Mouse (Mus musculus) intestine, embryonic 15.5 days (tissue): ENCODE measurements at regions not wholly inside any gene's neighbourhood (a gene's known extent, or its start where the extent isn't known, plus 50 kb on each side); places are given as distances from the start of the nearest gene placed in this dataset.

ENCODE experiments used
- ATAC-seq: fragments of 200-750 bp; cut with Nextera tagmentation; 2 replicates; pipeline ENCODE4 v1.8.0; 2017; ENCODE audit warnings: moderate TSS enrichment, moderate library complexity
- H3K27ac ChIP-seq: fragments of 300-500 bp; sonication (generic); 2 replicates; pipeline ENCODE4 v1.5.1; 2015; ENCODE audit warnings: mild to moderate bottlenecking, inconsistent platforms
- H3K27me3 ChIP-seq: fragments of 300-500 bp; sonication (generic); replicated peaks from 2 replicates; pipeline ENCODE4 v1.6.1; 2015; ENCODE audit warnings: inconsistent platforms
- H3K36me3 ChIP-seq: fragments of 300-500 bp; sonication (generic); 2 replicates; pipeline ENCODE4 v1.6.1; 2015; ENCODE audit warnings: inconsistent platforms
- H3K4me1 ChIP-seq: fragments of 300-500 bp; sonication (generic); replicated peaks from 2 replicates; pipeline ENCODE4 v1.6.1; 2015; ENCODE audit warnings: inconsistent platforms
- H3K4me2 ChIP-seq: fragments of 300-500 bp; sonication (generic); replicated peaks from 2 replicates; pipeline ENCODE4 v1.6.1; 2015; ENCODE audit warnings: mild to moderate bottlenecking, inconsistent platforms
- H3K4me3 ChIP-seq: fragments of 300-500 bp; sonication (generic); replicated peaks from 2 replicates; pipeline ENCODE4 v1.5.1; 2015; ENCODE audit warnings: inconsistent platforms
- H3K9ac ChIP-seq: fragments of 300-500 bp; sonication (generic); 2 replicates; pipeline ENCODE4 v1.6.1; 2015; ENCODE audit warnings: inconsistent platforms
- H3K9me3 ChIP-seq: fragments of 300-500 bp; sonication (generic); 2 replicates; pipeline ENCODE4 v1.6.1; 2016; ENCODE audit warnings: inconsistent platforms
- WGBS: fragments of 180-500 bp; shearing (Covaris S2); methylation state at CpG from one replicate; pipeline ENCODE4 v1.1.7; 2015; 5-methylcytosine and 5-hydroxymethylcytosine counted together

GRCm38 (mm10) chr17:76451296-76451834, 899.6 kb upstream of the Fam98a start:
- no peaks in the 10 kb centered on the region for H3K27me3 ChIP-seq
- no peak overlapping the region for H3K9ac ChIP-seq
- H3K27ac ChIP-seq = no peak overlapping the region
- H3K36me3 ChIP-seq = no peaks in the 10 kb centered on the region
- H3K4me2 ChIP-seq = no peak overlapping the region
- no peaks in the 10 kb centered on the region for H3K4me1 ChIP-seq
- ATAC-seq = no peak
- H3K9me3 ChIP-seq = no peaks in the 10 kb centered on the region
- no peak overlapping the region for H3K4me3 ChIP-seq
- WGBS = 84% methylated on average over 4 of the region's 4 CpGs
